Mouse (Mus musculus) heart, postnatal 0 days (tissue): ENCODE results near the gene Inpp5b. TPM values are rescaled to one million over a fixed set of nuclear protein-coding genes. Genes with fewer than 3 reads are reported as not detected.

ENCODE experiments used
- ATAC-seq: fragments of 200-750 bp; cut with Nextera tagmentation; 2 replicates; pipeline ENCODE4 v1.8.0; 2017; ENCODE audit warnings: low read depth, moderate number of reproducible peaks, moderate library complexity; ENCODE audit not compliant: insufficient read depth
- DNase-seq: peaks from one replicate; pipeline ENCODE4 v3.0.0-alpha.2; 2016; ENCODE audit warnings: low spot score
- H3K27ac ChIP-seq: fragments of 300-500 bp; sonication (generic); 2 replicates; pipeline ENCODE4 v1.5.1; 2014; ENCODE audit warnings: low read depth, mild to moderate bottlenecking
- H3K27me3 ChIP-seq: fragments of 300-500 bp; sonication (generic); 2 replicates; pipeline ENCODE4 v1.6.1; 2014; ENCODE audit warnings: low read length, mixed read lengths; ENCODE audit not compliant: control insufficient read depth, insufficient read depth
- H3K36me3 ChIP-seq: fragments of 300-500 bp; sonication (generic); replicated peaks from 2 replicates; pipeline ENCODE4 v1.6.1; 2014; ENCODE audit warnings: low read length, mixed read lengths; ENCODE audit not compliant: control insufficient read depth, insufficient read depth
- H3K4me1 ChIP-seq: fragments of 300-500 bp; sonication (generic); 2 replicates; pipeline ENCODE4 v1.6.1; 2014; ENCODE audit warnings: antibody characterized with exemption; ENCODE audit not compliant: control insufficient read depth, insufficient read depth
- H3K4me2 ChIP-seq: fragments of 300-500 bp; sonication (generic); 2 replicates; pipeline ENCODE4 v1.6.1; 2014; ENCODE audit warnings: low read depth, mild to moderate bottlenecking, low read length, moderate library complexity
- H3K4me3 ChIP-seq: fragments of 300-500 bp; sonication (generic); 2 replicates; pipeline ENCODE4 v1.5.1; 2014; ENCODE audit warnings: low read depth, low read length
- H3K9ac ChIP-seq: fragments of 300-500 bp; sonication (generic); replicated peaks from 2 replicates; pipeline ENCODE4 v1.6.1; 2014; ENCODE audit warnings: low read depth, low read length, mixed read lengths
- H3K9me3 ChIP-seq: fragments of 300-500 bp; sonication (generic); replicated peaks from 2 replicates; pipeline ENCODE4 v1.6.1; 2016; ENCODE audit warnings: low read length; ENCODE audit not compliant: control insufficient read depth
- CTCF ChIP-seq: IDR thresholded peaks from 2 replicates; pipeline ENCODE4 v1.5.1; 2016; ENCODE audit warnings: antibody characterized with exemption, control low read depth, low read depth
- EP300 ChIP-seq: IDR thresholded peaks from 2 replicates; pipeline ENCODE4 v1.6.1; 2016; ENCODE audit warnings: antibody characterized with exemption, low read depth
- WGBS: fragments of 180-500 bp; shearing (Covaris S2); extraction: QIAGEN DNeasy Blood & Tissue Kit; methylation state at CpG from one replicate; pipeline ENCODE4 v1.1.7; 2014; 5-methylcytosine and 5-hydroxymethylcytosine counted together
- polyA plus RNA-seq: library from polyadenylated mRNA; unstranded; fragments of >200 nt; fragmentation: Nextera tagmentation; extraction: Ambion mirVana; gene quantifications from 2 replicates; pipeline ENCODE4 v1.2.1, GENCODE M21; 2015
- total RNA-seq: library from RNA; depleted of rRNA; stranded (reverse); fragments of >200 nt; gene quantifications from 2 replicates; pipeline ENCODE4 v1.2.3, GENCODE M21; 2014; ENCODE audit warnings: low replicate concordance

Inpp5b gene
- total and polyA plus RNA-seq, 2 experiments from 2014 or later = 8.2 to 10.4 TPM

GRCm38 (mm10) chr4:124751300-124752250 is 9.9 kb downstream of the Inpp5b start:
- H3K9me3 ChIP-seq = no peaks in the 10 kb centered on the region
- H3K4me1 ChIP-seq = peaks cover 17% of the 10 kb centered on the region
- peak overlapping the region; percentile 74 for H3K4me3 ChIP-seq
- peak; percentile 100 for ATAC-seq
- DNase-seq = peak; percentile 94
- peaks cover 7% of the 10 kb centered on the region; the same call in 1 of the 2 replicates for H3K36me3 ChIP-seq
- peak overlapping the region; percentile 86 for H3K4me2 ChIP-seq
- under 1% methylated on average over 74 of the region's 75 CpGs for WGBS
- peak overlapping the region; percentile 53 for H3K9ac ChIP-seq
- no peaks in the 10 kb centered on the region for H3K27me3 ChIP-seq
- no peak overlapping the region for H3K27ac ChIP-seq
- TF ChIP-seq EP300 = no peak
- TF ChIP-seq CTCF = no peak

- H3K27me3 ChIP-seq = no peaks in the 10 kb centered on the region
- no peak for DNase-seq
- TF ChIP-seq EP300 (no peak), CTCF (no peak)
- peak overlapping the region; percentile 74 for H3K4me3 ChIP-seq
- H3K4me1 ChIP-seq = peaks cover 17% of the 10 kb centered on the region
- H3K9ac ChIP-seq = peak overlapping the region; percentile 53
- H3K36me3 ChIP-seq = peaks cover 7% of the 10 kb centered on the region; the same call in 1 of the 2 replicates
- no peak for ATAC-seq
- H3K9me3 ChIP-seq = no peaks in the 10 kb centered on the region
- WGBS = 14% methylated on average over 14 of the region's 15 CpGs
- peak overlapping the region; percentile 86 for H3K4me2 ChIP-seq
- no peak overlapping the region for H3K27ac ChIP-seq
These were observed 10.9 kb downstream of the Inpp5b start for GRCm38 (mm10) chr4:124752281-124753199.

GRCm38 (mm10) chr4:124755526-124755925 is 13.9 kb downstream of the Inpp5b start:
- ATAC-seq (no peak), DNase-seq (no peak)
- WGBS = 46% methylated on average over 7 of the region's 7 CpGs
- no peak overlapping the region for H3K4me3 ChIP-seq
- H3K36me3 ChIP-seq = no peaks in the 10 kb centered on the region; the same call in 1 of the 2 replicates
- H3K9ac ChIP-seq = no peak overlapping the region
- no peak overlapping the region for H3K4me2 ChIP-seq
- TF ChIP-seq EP300 (no peak), CTCF (no peak)
- H3K27me3 ChIP-seq = no peaks in the 10 kb centered on the region
- no peaks in the 10 kb centered on the region for H3K9me3 ChIP-seq
- peaks cover 17% of the 10 kb centered on the region for H3K4me1 ChIP-seq
- peak overlapping the region; percentile 43 for H3K27ac ChIP-seq

GRCm38 (mm10) chr4:124759305-124759811 is 17.7 kb downstream of the Inpp5b start:
- Histone ChIP-seq H3K36me3 (no peaks in the 10 kb centered on the region; the same call in 1 of the 2 replicates), H3K4me1 (peaks cover 6% of the 10 kb centered on the region; the same call in 1 of the 2 replicates), H3K9me3 (no peaks in the 10 kb centered on the region), H3K27ac (no peak overlapping the region), H3K4me2 (no peak overlapping the region), H3K27me3 (no peaks in the 10 kb centered on the region), H3K9ac (no peak overlapping the region; the same call in 1 of the 2 replicates), H3K4me3 (no peak overlapping the region)
- WGBS = 69% methylated on average over 7 of the region's 7 CpGs
- ATAC-seq (no peak), DNase-seq (no peak)
- TF ChIP-seq EP300 = no peak
- no peak for TF ChIP-seq CTCF

- no peaks in the 10 kb centered on the region for H3K9me3 ChIP-seq
- H3K9ac ChIP-seq = no peak overlapping the region
- 31% methylated on average over 1 of the region's 1 CpGs for WGBS
- H3K36me3 ChIP-seq = no peaks in the 10 kb centered on the region; the same call in 1 of the 2 replicates
- TF ChIP-seq EP300 = no peak
- TF ChIP-seq CTCF = no peak
- DNase-seq (no peak), ATAC-seq (no peak)
- H3K4me1 ChIP-seq = peaks cover 6% of the 10 kb centered on the region
- H3K27me3 ChIP-seq = no peaks in the 10 kb centered on the region
- no peak overlapping the region for H3K4me2 ChIP-seq
- no peak overlapping the region for H3K4me3 ChIP-seq
- no peak overlapping the region for H3K27ac ChIP-seq
These were observed 19.6 kb downstream of the Inpp5b start for GRCm38 (mm10) chr4:124761201-124761600.
